ENCODE assay signal across 8 mouse cellular contexts in the genomic region with DNA sequence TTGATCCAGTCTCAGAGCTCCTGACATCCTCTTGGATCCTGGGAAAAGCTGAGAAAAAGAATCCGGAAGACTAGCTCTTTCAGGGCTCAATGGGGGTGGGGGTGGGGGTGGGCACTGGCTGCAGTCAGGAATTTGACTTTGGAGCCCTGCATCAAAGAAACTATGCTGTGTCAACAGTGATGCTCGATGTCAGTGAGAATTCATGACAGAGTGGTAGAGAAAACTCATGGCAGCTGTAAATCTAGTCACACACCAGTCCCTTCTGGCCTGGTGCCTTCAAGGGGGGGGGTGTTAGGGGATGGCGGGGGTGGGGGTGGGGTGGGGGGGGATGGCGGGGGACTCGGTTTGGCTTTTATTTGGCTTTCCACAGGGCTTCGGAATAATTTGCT.
A peak's percentile ranks its signal among the peaks of the same experiment; 100 is the strongest.
DNase-seq lines count a peak whose midpoint lies in the region; ATAC-seq lines count a peak whose summit lies in the region.
"Had no signal": no experiment of that assay in that cellular context is flagged by ENCODE, and none has a peak within 500 bp of the region (broad histone marks: within the 10 kb centered on the region; RNA-seq: fewer than 3 reads in every experiment).

No protein-coding gene starts in this region.

- peak; percentile 24 for DNase-seq in left cerebral cortex, postnatal 4 days
- DNase-seq in left cerebral cortex, adult 11 months (ENCODE audit: low spot score) = no peak
- DNase-seq in layer of hippocampus, adult 9-10 months (ENCODE audit: low spot score) = no peak
- DNase-seq in urinary bladder, postnatal 14 days (ENCODE audit: low spot score) = no peak
- DNase-seq: cerebellum, adult 8-10 months had no signal

- H3K9me3 ChIP-seq in forebrain, embryonic 13.5 days (replicated peaks) = peaks cover 5% of the 10 kb centered on the region
- 0 out of 2 replicates have a peak, but pooled peaks cover 5% of the 10 kb centered on the region for H3K9me3 ChIP-seq in limb, embryonic 13.5 days
- H3K9me3 ChIP-seq in neural tube, embryonic 12.5 days = peaks cover 4% of the 10 kb centered on the region; the same call in 1 of the 2 replicates

- H3K9ac ChIP-seq in forebrain, embryonic 13.5 days = 0 out of 2 replicates have a peak overlapping the region, but pooled peaks have one; percentile 46
- no peak overlapping the region for H3K9ac ChIP-seq in limb, embryonic 13.5 days
- no peak overlapping the region for H3K9ac ChIP-seq in neural tube, embryonic 12.5 days

- peak overlapping the region; percentile 54 for H3K4me2 ChIP-seq in forebrain, embryonic 13.5 days
- H3K4me2 ChIP-seq in limb, embryonic 13.5 days (replicated peaks) = peak overlapping the region; percentile 45
- H3K4me2 ChIP-seq in neural tube, embryonic 12.5 days (replicated peaks) = peak overlapping the region; percentile 51

- no peaks in the 10 kb centered on the region for H3K27me3 ChIP-seq in forebrain, embryonic 13.5 days
- H3K27me3 ChIP-seq in limb, embryonic 13.5 days = peaks cover 4% of the 10 kb centered on the region; the same call in 1 of the 2 replicates
- no peaks in the 10 kb centered on the region for H3K27me3 ChIP-seq in neural tube, embryonic 12.5 days (replicated peaks)

- peaks cover 16% of the 10 kb centered on the region; the same call in 1 of the 2 replicates for H3K4me1 ChIP-seq in forebrain, embryonic 13.5 days
- H3K4me1 ChIP-seq in limb, embryonic 13.5 days = peaks cover 34% of the 10 kb centered on the region
- peaks cover 15% of the 10 kb centered on the region for H3K4me1 ChIP-seq in neural tube, embryonic 12.5 days

- H3K4me3 ChIP-seq in forebrain, embryonic 13.5 days = peak overlapping the region; percentile 23; the same call in 1 of the 2 replicates
- no peak overlapping the region for H3K4me3 ChIP-seq in limb, embryonic 13.5 days
- H3K4me3 ChIP-seq in neural tube, embryonic 12.5 days = no peak overlapping the region

- no peak overlapping the region for H3K27ac ChIP-seq in forebrain, embryonic 13.5 days
- H3K27ac ChIP-seq in limb, embryonic 13.5 days = no peak overlapping the region; the same call in 1 of the 2 replicates
- H3K27ac ChIP-seq in neural tube, embryonic 12.5 days = no peak overlapping the region

- no peaks in the 10 kb centered on the region for H3K36me3 ChIP-seq in forebrain, embryonic 13.5 days (ENCODE audit: poor library complexity, severe bottlenecking)
- H3K36me3 ChIP-seq in limb, embryonic 13.5 days = no peaks in the 10 kb centered on the region
- no peaks in the 10 kb centered on the region for H3K36me3 ChIP-seq in neural tube, embryonic 12.5 days

- 0% methylated on average over 6 of the region's 6 CpGs for WGBS in forebrain, embryonic 13.5 days
- WGBS in limb, embryonic 13.5 days = 0% methylated on average over 6 of the region's 6 CpGs
- WGBS in neural tube, embryonic 12.5 days = 3% methylated on average over 6 of the region's 6 CpGs

- ATAC-seq in forebrain, embryonic 13.5 days = peak; percentile 52; the same call in 1 of the 2 replicates
- peak; percentile 24; the same call in 1 of the 2 replicates for ATAC-seq in limb, embryonic 13.5 days (ENCODE audit: low FRiP score, low read depth)
- peak; percentile 35; the same call in 1 of the 2 replicates for ATAC-seq in neural tube, embryonic 12.5 days (ENCODE audit: low FRiP score, low read depth)

- intact Hi-C loops in left cerebral cortex, postnatal 4 days (cut with DNase I) = no loop called here
